Mouse (Mus musculus): ENCODE measurements at regions not wholly inside any gene's neighbourhood (a gene's known extent, or its start where the extent isn't known, plus 50 kb on each side); places are given as distances from the start of the nearest gene placed in this dataset.

GRCm38 (mm10) chr5:148608178-148608577 lies 55.6 kb upstream of the Ubl3 start:
- no peak overlapping the region for H3K9ac ChIP-seq (replicated peaks; ENCODE audit: low read length)
- peak; percentile 56 for DNase-seq (ENCODE audit: low spot score)
- H3K4me2 ChIP-seq (ENCODE audit: low read depth, low read length) = no peak overlapping the region
- no peaks in the 10 kb centered on the region for H3K36me3 ChIP-seq (replicated peaks; ENCODE audit: control insufficient read depth, insufficient read depth, low read depth, low read length)
- no peak overlapping the region for H3K4me3 ChIP-seq (ENCODE audit: low read depth, low read length)
- ATAC-seq (replicated peaks; ENCODE audit: insufficient number of reproducible peaks, low FRiP score, low TSS enrichment, low read depth) = 0 out of 2 replicates have a peak, but pooled peaks have one; percentile 32
- WGBS = 37% methylated on average over 9 of the region's 9 CpGs
- no peak overlapping the region for H3K27ac ChIP-seq (replicated peaks; ENCODE audit: low read depth, low read length)
- no peaks in the 10 kb centered on the region for H3K9me3 ChIP-seq (replicated peaks; ENCODE audit: control insufficient read depth, low read length)
- no peaks in the 10 kb centered on the region; the same call in 1 of the 2 replicates for H3K4me1 ChIP-seq (ENCODE audit: control insufficient read depth, insufficient read depth, low read length)
- no peaks in the 10 kb centered on the region for H3K27me3 ChIP-seq (ENCODE audit: control insufficient read depth, insufficient read depth, low read length)

GRCm38 (mm10) chr5:148605730-148606129 lies 53.1 kb upstream of the Ubl3 start:
- Histone ChIP-seq H3K4me3 (ENCODE audit: low read depth, low read length) (no peak overlapping the region), H3K9me3 (replicated peaks; ENCODE audit: control insufficient read depth, low read length) (no peaks in the 10 kb centered on the region), H3K27me3 (ENCODE audit: control insufficient read depth, insufficient read depth, low read length) (no peaks in the 10 kb centered on the region), H3K4me2 (ENCODE audit: low read depth, low read length) (no peak overlapping the region), H3K36me3 (replicated peaks; ENCODE audit: control insufficient read depth, insufficient read depth, low read depth, low read length) (no peaks in the 10 kb centered on the region), H3K9ac (replicated peaks; ENCODE audit: low read length) (no peak overlapping the region), H3K27ac (replicated peaks; ENCODE audit: low read depth, low read length) (no peak overlapping the region), H3K4me1 (ENCODE audit: control insufficient read depth, insufficient read depth, low read length) (no peaks in the 10 kb centered on the region; the same call in 1 of the 2 replicates)
- DNase-seq (ENCODE audit: low spot score) (no peak), ATAC-seq (replicated peaks; ENCODE audit: insufficient number of reproducible peaks, low FRiP score, low TSS enrichment, low read depth) (no peak)
- 91% methylated on average over 8 of the region's 8 CpGs for WGBS
